Mouse (Mus musculus) hindlimb bud, embryonic 11.5 days (tissue): Measurements from ENCODE around the gene Tcf12.

Source experiments
- DNase-seq: peaks from one replicate; pipeline ENCODE4 v3.0.0-alpha.2; 2012; ENCODE audit warnings: low read depth, low spot score; ENCODE audit errors: extremely low spot score

The Tcf12 gene

DNA sequence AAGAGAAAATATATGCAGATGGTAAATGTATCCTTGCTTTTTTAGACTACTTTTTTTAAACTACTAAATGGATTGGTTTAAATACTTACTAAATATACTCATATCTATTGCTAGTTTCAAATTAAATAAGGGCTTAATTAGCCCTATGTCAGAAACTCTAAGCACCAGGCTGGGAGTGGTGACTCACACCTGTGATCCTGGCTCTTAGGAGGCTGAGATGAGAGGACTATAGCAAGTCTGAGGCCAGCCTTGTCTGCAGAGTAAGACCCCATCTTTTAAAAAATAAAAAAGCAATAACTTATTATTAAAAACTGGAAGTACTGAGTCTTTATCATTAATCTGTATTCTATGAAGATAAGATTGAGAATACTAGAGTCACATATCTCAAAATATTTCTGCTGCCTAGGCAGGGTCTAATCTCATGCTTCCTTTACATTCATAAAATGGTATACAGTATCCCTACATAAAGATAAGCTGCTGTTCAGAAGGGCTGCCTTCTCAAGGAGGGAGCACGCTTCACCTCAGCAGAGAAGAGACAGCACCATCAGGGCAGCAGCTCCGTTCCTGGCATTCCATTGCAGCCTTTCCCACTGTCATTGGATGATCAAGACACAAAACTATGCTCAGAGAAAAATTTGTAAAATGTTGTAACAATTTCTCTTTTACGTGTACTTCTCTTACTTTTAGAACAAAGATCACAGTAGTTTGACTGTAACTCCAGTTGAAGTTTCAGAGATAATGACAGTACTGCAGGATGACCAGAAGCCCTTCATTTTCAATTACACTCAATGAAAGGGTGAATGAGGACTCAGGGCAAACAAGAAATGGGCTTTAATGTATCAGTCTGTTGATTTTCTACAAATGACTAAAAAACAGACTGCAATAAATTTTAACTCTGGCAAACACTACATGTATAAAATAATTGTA, 181.0 kb downstream of the Tcf12 start:
- DNase-seq = no peak

DNA sequence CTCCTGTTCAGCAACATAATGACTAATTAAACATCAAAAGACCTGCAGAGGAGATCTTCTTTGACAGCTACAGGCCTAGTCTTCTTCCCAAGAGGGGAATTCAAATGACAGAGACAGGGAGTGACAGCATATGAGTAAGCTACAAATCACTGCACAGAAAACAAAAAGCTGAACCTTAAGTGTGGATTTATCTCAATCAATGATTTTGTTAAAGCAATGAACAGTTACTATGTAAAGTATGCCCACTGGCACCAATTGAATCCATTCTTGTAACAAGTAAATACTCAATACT, 195.1 kb downstream of the Tcf12 start:
- DNase-seq = no peak

DNA sequence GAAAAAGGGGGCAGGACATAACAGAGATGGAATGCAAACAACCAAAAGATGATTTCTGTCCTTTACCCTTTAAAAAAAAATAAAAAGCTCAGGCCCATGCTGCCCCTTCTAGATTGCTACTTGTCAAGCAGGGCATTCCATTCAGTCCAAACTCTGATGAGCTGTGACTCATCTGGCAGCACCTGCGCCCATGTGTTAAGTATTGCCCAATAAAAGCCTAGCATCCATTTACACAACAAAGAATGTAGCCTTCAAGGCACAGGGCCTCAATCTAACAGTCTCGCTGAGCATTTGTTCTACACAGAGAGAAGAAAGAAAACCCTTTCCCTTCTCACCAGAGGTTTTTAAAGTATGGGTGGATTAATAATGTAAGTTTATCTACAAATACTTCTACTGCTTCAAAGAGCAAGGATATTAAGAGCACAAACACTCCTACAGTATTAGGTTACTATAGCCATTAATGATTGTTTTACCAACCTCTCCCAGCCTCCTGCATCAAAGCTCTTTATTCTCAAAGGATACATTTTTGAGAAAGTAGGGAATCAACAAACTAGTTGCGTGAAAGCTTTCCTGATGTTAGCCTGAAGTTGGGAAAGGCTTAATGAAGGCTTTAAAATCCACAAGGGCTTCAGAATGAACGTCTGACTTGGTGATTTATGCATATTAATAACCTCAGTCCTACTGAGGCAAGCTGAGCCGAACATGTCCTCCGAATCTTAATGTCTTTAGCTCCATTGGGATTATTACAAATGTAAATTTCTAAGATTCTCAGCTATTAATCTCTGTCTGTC, 195.6 kb downstream of the Tcf12 start:
- no peak for DNase-seq

DNA sequence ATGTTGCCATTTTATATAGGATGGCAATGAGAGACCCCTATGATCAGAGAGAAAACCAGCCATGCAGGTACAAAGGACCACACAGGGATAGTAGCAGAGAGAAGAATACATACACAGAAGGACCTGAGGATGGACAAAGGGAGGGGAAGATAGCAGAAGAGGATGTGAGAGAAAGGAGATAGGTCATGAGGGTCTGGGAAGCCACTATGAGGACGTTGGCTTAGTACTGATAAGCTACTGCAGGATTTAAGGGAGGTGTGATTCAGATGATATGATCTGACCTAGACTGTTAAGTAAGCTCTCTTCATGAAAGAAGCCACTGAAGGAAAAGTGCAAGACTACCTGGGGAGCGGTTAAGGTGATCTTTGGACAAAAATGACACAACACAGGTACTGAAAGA, 205.1 kb downstream of the Tcf12 start:
- no peak for DNase-seq

DNA sequence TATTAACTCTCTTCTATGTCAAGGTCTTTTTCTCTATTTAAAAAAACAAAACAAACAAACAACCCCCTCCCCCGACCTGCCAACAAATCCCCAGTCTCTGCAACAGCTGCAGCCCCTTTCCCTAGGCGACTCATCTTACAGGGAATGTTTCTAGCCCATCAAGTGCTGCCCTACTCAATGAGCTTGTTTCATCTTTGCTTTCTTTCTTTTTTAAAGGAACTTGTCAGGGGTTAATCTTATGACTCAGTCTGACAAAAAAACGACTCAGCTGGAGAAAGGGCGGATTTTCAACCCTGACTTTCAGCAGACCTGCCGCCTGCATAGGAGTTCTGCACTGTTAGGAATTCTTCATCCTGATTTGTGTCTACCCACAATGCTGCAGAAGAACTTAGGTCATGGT, 212.8 kb downstream of the Tcf12 start:
- no peak for DNase-seq

DNA sequence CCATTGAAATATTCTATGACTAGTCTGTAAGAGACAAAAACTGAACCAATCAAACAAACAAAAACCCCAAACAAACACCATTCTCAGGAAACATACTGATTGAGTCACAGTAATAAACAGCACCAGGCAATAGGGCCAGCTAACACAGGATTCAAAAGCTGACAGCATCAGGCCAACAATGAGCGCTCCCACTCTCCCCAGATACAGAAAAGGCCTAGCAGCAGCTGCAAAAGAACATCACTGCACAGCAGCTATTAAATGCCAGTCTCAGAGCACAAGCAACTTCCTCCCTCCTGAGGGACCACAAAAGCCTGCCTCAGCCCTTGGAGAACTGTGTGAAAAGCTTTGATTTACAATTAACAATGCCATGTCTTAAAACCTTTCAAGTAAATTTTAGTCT, 214.3 kb downstream of the Tcf12 start:
- DNase-seq = no peak

DNA sequence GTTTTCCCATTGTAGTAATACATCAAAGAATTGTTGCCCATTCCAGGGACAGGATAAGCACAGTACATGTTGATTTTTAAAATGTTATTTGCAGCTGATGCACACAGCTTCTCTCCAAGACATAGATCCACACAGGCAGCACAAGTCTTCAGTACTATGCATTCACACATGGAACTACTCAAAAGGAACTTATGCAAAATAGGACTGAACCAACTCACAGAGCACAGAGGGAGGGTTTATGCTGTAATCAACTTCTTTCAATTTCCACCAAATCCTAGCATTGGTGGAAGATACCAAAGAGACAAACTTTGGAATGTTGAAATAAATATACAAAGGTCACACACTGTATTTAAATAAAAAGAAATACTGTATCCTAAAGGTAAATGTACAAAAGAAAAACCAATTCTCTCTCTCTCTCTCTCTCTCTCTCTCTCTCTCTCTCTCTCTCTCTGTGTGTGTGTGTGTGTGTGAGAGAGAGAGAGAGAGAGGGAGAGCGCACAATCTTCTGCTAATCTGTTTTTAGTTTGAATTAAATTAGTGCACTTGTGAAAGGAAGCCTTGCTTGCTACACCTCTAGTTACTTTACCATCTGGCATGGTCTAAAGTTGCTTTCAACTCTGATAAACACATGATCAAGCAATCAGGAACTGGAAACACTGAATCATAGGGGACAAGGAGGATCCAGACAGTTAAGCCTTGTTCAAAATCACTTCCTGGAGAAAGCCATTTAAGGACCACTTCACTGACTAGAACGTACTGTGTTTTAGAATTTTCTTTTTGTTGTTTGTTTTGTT, 215.5 kb downstream of the Tcf12 start:
- DNase-seq = peak; percentile 98

DNA sequence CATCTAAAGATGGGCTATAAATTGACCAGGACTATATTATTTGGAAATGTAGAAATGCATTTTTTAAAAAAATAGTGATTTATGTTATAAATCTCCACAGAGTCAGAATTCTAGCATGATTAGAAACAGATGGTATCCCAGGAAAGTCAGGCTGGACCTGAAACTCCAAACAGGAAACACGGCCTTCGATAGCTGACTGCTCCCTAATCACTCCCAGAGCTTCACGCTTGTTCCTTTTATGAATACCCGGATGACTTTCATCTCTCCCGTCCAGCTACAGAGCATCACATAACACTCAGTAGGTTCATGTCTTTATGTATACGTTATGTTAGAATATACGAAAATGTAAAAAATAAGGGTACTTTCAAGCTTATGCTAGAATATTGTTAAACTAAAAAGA, 216.4 kb downstream of the Tcf12 start:
- DNase-seq = peak; percentile 95

DNA sequence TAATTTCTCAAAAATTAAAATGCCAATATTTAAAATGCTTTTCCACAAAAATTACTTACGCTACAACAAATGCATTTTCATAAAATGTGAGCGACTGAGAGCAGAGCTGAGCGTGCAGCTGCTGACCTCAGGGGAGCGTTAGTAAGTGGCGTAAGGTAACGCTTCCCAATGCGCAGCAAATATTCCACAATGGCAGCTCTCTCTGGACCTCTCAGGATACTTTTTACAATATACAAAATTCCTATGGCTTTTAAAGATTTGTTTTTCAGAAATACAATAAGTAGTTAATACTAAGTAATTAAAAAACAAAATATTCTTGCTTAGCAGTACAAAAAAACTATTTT, 216.8 kb downstream of the Tcf12 start:
- no peak for DNase-seq

DNA sequence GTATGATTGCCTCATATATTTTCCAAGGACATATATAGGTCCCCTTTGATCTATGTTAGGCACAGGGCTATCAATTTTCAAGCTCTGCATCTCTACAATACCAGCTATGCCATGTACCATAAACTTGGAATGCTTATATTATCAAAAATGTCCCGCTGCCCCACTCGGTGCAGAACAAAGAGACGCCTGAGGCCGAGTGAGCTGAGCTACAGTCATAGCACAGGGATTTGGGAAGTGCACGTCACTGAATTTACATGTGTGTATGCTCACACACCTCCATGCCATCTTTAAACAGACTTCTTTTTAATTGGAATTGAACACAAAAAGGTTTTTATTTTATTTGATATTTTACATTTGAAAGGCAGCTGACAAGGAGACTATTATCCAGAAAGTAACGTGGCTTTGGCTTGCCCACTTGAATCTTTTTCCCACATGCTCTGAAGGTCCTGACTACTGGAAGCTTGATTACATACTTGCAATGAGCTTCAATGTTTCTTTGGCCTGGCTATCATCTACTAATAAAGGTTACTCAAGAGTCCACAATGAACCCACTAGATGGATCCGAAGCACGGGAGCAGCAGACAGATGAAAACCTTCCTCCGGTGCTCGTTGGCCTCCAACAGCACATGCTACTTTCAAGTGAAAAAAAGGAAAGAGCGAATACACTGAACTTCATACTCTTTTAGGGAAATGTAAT, 217.3 kb downstream of the Tcf12 start:
- DNase-seq = no peak

DNA sequence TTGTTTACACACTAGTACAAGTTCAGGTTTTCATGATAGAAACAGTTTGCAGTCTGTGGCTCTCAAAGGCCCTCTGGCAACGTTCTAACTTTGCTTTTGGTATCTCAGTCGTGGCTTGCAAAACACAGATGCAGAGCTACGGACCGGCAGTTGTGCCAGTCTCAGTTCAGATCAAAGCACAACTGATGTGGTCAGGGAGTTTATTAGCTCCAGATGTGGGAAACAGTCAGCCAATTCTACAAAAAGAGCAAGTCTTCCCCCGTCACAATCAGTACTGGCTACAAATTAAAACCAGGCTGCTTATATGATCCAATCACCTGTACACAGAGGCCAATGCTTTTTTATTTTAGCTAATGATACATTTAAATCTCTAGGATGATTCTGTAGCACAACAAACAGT, 223.2 kb downstream of the Tcf12 start:
- DNase-seq = peak; percentile 88

DNA sequence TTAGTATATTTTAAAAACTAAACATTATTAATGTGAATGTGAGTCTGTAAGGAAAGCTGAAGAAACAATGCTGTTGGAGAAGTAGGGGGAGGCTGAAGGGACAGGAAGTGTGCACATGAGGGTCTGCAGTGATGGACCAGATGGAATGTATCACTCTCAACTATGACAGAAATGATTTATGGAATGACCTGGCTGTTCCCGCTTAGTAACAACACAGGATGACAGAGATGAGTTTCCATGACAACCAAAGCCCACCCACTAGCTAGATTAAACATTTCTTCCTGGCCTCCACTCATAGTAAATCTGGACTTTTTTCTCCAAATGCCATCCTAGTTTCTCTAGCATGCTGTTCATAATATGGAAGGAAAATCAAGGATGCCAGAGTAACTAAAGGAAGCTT, 231.0 kb downstream of the Tcf12 start:
- peak; percentile 60 for DNase-seq

DNA sequence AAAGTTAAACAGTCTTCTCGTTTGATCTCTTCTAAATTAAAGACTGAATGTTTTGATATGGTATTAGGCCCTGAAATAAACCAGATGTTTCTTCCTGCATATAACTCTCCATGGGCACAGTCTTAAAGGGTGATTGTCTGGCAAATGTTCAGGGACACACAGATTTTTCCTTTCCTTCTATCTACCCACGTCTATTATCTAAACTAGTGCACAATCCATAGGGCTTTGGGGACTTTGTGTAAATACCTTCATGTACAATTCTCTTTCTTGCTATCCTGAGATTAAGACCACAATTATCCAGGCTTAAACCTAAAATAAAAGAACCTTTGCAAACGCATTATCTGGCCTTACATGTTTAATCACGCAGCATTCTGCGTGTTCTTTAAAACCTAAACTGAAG, 231.7 kb downstream of the Tcf12 start:
- DNase-seq = no peak

DNA sequence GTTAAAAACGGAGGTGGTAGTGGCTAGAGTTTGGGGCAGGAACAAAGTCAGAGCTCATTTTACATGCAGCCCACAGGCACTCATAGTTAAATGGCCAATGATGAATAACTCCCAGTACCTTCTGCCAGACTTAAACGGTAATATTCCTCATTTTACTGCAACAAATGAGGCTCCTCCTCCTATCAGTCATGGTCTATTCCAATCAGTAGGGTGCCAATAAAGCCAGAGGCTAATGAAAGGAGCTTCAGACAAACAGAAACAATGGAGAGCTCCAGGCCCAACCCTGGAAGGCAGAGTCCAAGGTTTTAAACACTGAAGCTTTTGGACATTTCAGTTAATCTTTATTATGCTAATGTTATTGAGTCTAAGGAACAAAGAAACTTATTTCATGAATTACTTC, 232.3 kb downstream of the Tcf12 start:
- DNase-seq = no peak

DNA sequence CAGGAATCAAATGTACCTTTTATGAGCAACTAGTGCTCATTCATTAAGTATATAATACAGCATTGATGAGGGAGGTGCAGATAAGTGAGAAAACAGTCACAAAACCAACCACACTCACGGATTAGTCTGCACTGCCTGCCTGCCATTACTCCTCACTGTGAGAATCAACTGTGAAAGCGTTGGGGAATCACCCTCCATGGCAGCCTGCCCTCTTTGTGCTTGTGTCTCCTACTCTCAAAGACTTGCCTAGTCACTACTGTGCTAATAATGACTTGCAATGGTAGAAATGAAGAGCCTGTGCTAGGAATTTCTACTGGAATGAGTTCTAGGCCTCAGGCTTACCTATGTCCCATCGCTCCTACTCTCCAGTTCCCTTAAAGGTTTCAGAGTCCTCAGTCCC, 233.8 kb downstream of the Tcf12 start:
- no peak for DNase-seq

DNA sequence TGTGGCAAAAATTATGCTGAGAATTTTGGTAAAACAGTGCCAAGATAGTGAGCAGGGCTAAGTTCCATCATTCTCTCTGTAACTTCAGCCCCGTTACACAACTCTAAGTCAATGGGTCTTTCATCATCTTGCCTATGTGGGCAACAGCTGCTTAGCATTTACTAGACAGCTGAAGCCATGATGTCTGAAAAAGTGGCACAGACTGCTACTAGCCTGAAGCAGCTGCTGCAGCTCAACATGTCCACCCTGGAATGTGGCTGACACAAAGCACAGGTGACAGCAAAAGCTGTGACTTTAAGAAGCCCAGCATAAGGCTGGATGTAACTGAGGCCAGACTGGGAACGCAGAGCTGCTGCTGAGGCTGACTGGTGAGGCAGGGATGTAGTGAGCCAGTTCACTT, 236.9 kb downstream of the Tcf12 start:
- DNase-seq = no peak

DNA sequence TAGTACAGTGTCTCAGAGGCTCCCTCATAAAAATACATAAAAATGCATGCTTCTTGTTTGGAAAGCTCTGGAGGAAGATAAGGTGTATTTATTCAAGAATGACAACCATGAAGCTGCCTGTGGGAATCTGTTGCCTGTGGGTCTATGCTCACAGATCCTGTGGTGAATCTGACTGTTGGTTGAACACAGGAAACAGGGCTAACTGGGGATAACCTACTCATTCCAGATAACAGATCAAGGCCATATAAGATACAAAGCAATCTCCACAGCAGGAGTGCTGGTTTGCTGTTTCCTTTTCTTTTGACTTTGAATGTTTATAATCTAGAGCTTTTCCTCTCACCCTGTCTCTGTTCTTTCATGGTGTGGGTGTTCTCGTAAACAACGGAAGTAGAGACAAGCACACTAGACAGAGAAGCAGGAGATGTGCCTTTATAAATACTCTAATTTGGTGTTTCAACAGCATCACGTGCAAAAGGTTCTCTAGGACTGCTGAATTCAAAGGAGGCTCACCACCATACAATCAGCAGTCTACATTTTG, 237.6 kb downstream of the Tcf12 start:
- no peak for DNase-seq

DNA sequence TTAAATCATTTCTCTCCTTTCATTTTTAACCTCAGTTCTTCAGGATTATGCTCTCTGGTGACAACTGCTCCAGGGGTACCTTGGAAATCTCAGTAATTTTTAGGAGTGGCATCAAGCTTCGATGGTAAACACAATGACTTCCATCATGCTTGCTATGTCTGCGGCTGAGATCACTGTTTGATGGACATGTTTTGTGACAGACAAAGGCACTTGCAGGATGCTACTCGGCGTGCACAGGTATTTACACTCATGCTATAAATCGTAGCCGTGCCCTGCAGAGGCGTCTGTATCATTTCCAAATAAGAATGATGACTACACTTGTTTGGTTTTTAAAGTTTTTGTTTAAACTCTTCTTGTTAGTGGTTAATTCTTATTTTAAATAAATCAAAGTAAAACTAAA, 248.3 kb downstream of the Tcf12 start:
- no peak for DNase-seq

DNA sequence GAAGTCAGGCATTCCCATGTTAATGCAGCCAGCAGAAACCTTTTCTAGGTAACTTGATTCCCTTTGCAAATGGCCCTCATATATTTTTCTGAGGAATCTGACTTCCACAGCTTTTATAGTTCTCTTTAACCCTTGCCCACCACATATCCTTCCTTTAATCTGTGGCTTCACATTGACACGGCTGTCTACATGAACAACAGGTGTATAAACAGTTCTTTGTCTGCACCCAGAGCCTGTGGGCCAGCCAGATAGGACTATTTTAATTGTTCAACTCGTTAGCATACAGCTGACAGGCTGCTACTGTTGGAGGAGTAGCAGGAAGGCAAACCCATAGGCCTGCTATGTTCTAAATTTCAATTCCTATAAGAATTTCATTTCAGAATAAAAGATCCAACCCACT, 250.0 kb downstream of the Tcf12 start:
- no peak for DNase-seq

DNA sequence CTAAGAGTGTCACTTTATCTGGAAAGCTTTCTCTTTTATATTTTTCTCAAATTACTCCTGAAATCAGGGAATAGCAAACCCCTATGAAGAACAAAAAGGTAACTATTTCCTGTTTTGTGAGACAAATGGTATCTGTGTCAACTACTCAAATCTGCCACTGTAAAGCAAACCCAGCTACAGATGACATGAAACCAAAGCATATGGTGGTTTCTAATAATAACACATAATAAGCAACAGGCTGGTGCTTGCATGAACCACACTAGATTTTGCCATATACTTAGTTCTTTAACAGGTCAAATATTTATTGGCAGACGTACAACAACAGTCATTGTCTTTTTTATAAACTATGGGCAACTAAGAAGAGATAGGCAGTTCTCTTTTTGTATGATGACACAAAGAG, 253.7 kb downstream of the Tcf12 start:
- no peak for DNase-seq

DNA sequence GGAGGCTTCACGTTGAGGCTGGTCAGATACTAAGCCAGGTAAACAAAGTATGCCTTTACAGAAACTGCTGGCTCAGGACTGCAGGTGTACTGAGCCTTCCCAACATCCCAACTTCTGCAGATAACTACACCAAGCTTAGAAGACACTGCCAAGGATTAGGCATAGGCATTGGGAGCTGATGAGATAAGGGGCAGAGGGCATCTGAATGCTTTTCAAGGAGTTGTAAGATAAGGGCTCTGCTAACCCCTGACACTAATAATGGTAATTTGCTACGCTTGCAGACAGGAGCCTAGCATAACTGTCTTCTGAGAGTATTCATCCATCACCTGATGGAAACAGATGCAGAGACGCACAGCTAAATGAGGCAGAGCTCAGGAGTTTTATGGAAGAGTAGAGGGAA, 257.8 kb downstream of the Tcf12 start:
- DNase-seq = no peak
